Mouse (Mus musculus) lung, adult 2 months (tissue): Measurements from ENCODE around the gene B430306N03Rik. TPM values are rescaled to one million over a fixed set of nuclear protein-coding genes. Genes with fewer than 3 reads are reported as not detected.

Experiments
- DNase-seq: peaks from one replicate; pipeline ENCODE4 v3.0.0; 2022
- H3K4me1 ChIP-seq: fragments of 200-500 bp; 2 replicates; pipeline ENCODE4 v1.6.1; 2011; ENCODE audit warnings: low read length; ENCODE audit not compliant: control insufficient read depth, insufficient read depth
- H3K4me3 ChIP-seq: fragments of 200-500 bp; replicated peaks from 2 replicates; pipeline ENCODE3; 2011; ENCODE audit warnings: low read depth, mild to moderate bottlenecking, control low read depth, low read length; ENCODE audit errors: extremely low read depth
- CTCF ChIP-seq: fragments of 200-500 bp; IDR thresholded peaks from 2 replicates; pipeline ENCODE4 v1.5.1; 2011; ENCODE audit warnings: mild to moderate bottlenecking, low read length, control low read depth; ENCODE audit not compliant: insufficient read depth
- POLR2A ChIP-seq: fragments of 200-500 bp; IDR thresholded peaks from 2 replicates; pipeline ENCODE4 v1.6.1; 2011; ENCODE audit warnings: low read depth, mild to moderate bottlenecking, control low read depth, low read length, borderline replicate concordance; ENCODE audit errors: extremely low read depth
- WGBS: fragments of 180-500 bp; shearing (Covaris S2); methylation state at CpG from one replicate; pipeline ENCODE4 v1.1.7; 2018; 5-methylcytosine and 5-hydroxymethylcytosine counted together
- polyA plus RNA-seq: library from polyadenylated mRNA; depleted of rRNA; stranded (reverse); fragments of >200 nt; gene quantifications from 2 replicates; pipeline ENCODE4 v1.2.3, GENCODE M21; 2012; rRNA removed

B430306N03Rik gene
- polyA plus RNA-seq, 1 experiment, result 1.8 TPM

GRCm38 (mm10) chr17:48372987-48373386 lies 57.0 kb downstream of the B430306N03Rik start:
- TF ChIP-seq CTCF (no peak), POLR2A (no peak)
- WGBS, result 80% methylated on average over 8 of the region's 8 CpGs
- no peak for DNase-seq
- Histone ChIP-seq H3K4me1 (no peaks in the 10 kb centered on the region), H3K4me3 (no peak overlapping the region)

DNA sequence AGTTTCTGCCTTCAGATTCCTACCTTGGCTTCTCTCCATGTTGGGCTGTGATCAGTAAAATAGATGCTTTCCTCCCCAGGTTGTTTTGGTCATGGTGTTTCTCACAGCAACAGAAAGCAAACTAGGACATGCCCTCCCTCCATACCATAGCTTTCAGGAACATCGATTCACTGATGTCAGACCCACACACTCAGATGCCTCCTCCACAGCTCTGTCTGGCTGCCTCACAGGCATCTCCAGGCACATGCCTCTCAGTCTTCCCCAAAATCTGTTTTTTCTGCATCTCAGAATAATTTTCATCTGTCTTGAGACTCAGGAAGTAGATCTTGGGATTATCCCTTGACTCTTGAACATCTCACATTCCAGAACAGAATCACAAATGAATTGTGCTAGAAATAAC lies 60.2 kb downstream of the B430306N03Rik start:
- Histone ChIP-seq H3K4me3 (no peak overlapping the region), H3K4me1 (no peaks in the 10 kb centered on the region)
- no peak for DNase-seq
- WGBS, result 89% methylated on average over 1 of the region's 1 CpGs
- TF ChIP-seq CTCF, result no peak
- TF ChIP-seq POLR2A, result no peak

Other genes with a start within 250 kb of the B430306N03Rik start
- gene 1700067P10Rik, start 226.8 kb upstream of the B430306N03Rik start, polyA plus RNA-seq, result not detected in 2 replicates
- 0.09 and 0.15 TPM in 2 replicates for gene 9830107B12Rik, start 169.9 kb upstream of the B430306N03Rik start, polyA plus RNA-seq
- gene A530064D06Rik, start 148.9 kb upstream of the B430306N03Rik start, polyA plus RNA-seq, result 0.55 and 0.71 TPM in 2 replicates
- gene Trem1, start 83.4 kb upstream of the B430306N03Rik start, polyA plus RNA-seq, result 0.68 and 1.2 TPM in 2 replicates
- 0.74 and 1.3 TPM in 2 replicates for gene Trem3, start 68.4 kb upstream of the B430306N03Rik start, polyA plus RNA-seq
- 8.0 and 11.7 TPM in 2 replicates for gene Treml4, start 51.8 kb upstream of the B430306N03Rik start, polyA plus RNA-seq
- 3.0 and 6.0 TPM in 2 replicates for gene Treml2, start 16.6 kb upstream of the B430306N03Rik start, polyA plus RNA-seq
- gene Trem2, start 30.3 kb downstream of the B430306N03Rik start, polyA plus RNA-seq, result 6.9 and 7.8 TPM in 2 replicates
- 3.3 and 6.3 TPM in 2 replicates for gene Treml1, start 43.8 kb downstream of the B430306N03Rik start, polyA plus RNA-seq
- 64.4 and 82.6 TPM in 2 replicates for gene Nfya, start 93.8 kb downstream of the B430306N03Rik start, polyA plus RNA-seq
- 6.7 and 11.9 TPM in 2 replicates for gene Oard1, start 93.9 kb downstream of the B430306N03Rik start, polyA plus RNA-seq
- gene Apobec2, start 116.8 kb downstream of the B430306N03Rik start, polyA plus RNA-seq, result 1.7 and 39.9 TPM in 2 replicates
- 0.24 and 1.3 TPM in 2 replicates for gene Tspo2, start 135.4 kb downstream of the B430306N03Rik start, polyA plus RNA-seq
- gene Unc5cl, start 138.8 kb downstream of the B430306N03Rik start, polyA plus RNA-seq, result 0.85 and 1.1 TPM in 2 replicates